ENCODE assay signal across 9 mouse cellular contexts in genomic region chr13:20093307-20094045, GRCm38 (mm10). TPM values are rescaled to one million over a fixed set of nuclear protein-coding genes. Genes with fewer than 3 reads are reported as not detected.
DNase-seq lines count a peak whose midpoint lies in the region; ATAC-seq and TF ChIP-seq lines count a peak whose summit lies in the region.
"Had no signal": no experiment of that assay in that cellular context is flagged by ENCODE, and none has a peak within 500 bp of the region (broad histone marks: within the 10 kb centered on the region; RNA-seq: fewer than 3 reads in every experiment).

No protein-coding gene starts in this region.

- TF ChIP-seq POLR2A in lung, adult 2 months (IDR thresholded peaks at IDR 0.05; ENCODE audit: borderline replicate concordance, extremely low read depth, low read depth, low read length) = no peak

- 58% methylated on average over 19 of the region's 19 CpGs for WGBS in heart, embryonic 12.5 days
- 19% methylated on average over 19 of the region's 19 CpGs for WGBS in lung, adult 2 months

- H3K27me3 ChIP-seq in heart, embryonic 12.5 days (replicated peaks) = 0 out of 2 replicates have a peak, but pooled peaks cover 3% of the 10 kb centered on the region

- H3K27ac ChIP-seq in gastrocnemius, adult 2 months = peak overlapping the region; percentile 50
- H3K27ac ChIP-seq in heart, embryonic 12.5 days (ENCODE audit: poor library complexity, severe bottlenecking) = 0 out of 2 replicates have a peak overlapping the region, but pooled peaks have one; percentile 7

- H3K4me3 ChIP-seq in gastrocnemius, adult 2 months = peak overlapping the region; percentile 24
- H3K4me3 ChIP-seq in heart, embryonic 12.5 days = no peak overlapping the region
- H3K4me3 ChIP-seq in lung, adult 2 months (replicated peaks; ENCODE audit: extremely low read depth, low read depth, low read length) = no peak overlapping the region

- peaks cover 18% of the 10 kb centered on the region for H3K4me1 ChIP-seq in heart, embryonic 12.5 days (replicated peaks)
- peaks cover 35% of the 10 kb centered on the region for H3K4me1 ChIP-seq in lung, adult 2 months (ENCODE audit: control insufficient read depth, insufficient read depth, low read length)

- 0 out of 2 replicates have a peak, but pooled peaks have one; percentile 14 for ATAC-seq in heart, embryonic 12.5 days (ENCODE audit: insufficient number of reproducible peaks, low FRiP score)

- H3K4me2 ChIP-seq in heart, embryonic 12.5 days = peak overlapping the region; percentile 14

- peak; percentile 27; the same call in 1 of the 2 replicates for TF ChIP-seq CTCF in gastrocnemius, adult 2 months (IDR thresholded peaks at IDR 0.05)
- TF ChIP-seq CTCF in lung, adult 2 months (IDR thresholded peaks at IDR 0.05; ENCODE audit: insufficient read depth, low read length) = peak; percentile 34; the same call in 1 of the 2 replicates

- no peaks in the 10 kb centered on the region for H3K9me3 ChIP-seq in heart, embryonic 12.5 days (replicated peaks)

- intact Hi-C loops in gastrocnemius, adult 2 months (cut with DNase I) = loop anchor here (5.0 kb wide), 2 partner anchors 94 to 179 kb away; no protein-coding TSS in a partner anchor

- no peaks in the 10 kb centered on the region for H3K36me3 ChIP-seq in heart, embryonic 12.5 days
- H3K36me3 ChIP-seq: G1E had no signal

- peak; percentile 48 for DNase-seq in gastrocnemius, adult 2 months
- no peak for DNase-seq in gastrocnemius, postnatal 4 days (ENCODE audit: low spot score in 2 of 2)
- DNase-seq in CD8-positive naive resting alpha-beta T cell, adult 2 months (ENCODE audit: low read depth in 2 of 2, low spot score in 2 of 2) = peak; percentile 63 to 80
- DNase-seq in lung, adult 2 months = peak; percentile 46
- DNase-seq in thymus, adult 18-20 months = peak; percentile 71 to 83
- DNase-seq in right cerebral cortex, postnatal 36 days (ENCODE audit: low spot score in 2 of 2) = no peak
- no peak for DNase-seq in adrenal gland, adult 18-20 months (ENCODE audit: low spot score in 2 of 2)

- no peak overlapping the region for H3K9ac ChIP-seq in heart, embryonic 12.5 days

RNA-seq across cellular contexts. Expression of gene Elmo1, which starts 3.1 kb away (rescaled TPM):
- total RNA-seq in gastrocnemius, adult 2 months (2021) = 1 to 10 TPM; 4.1 to 4.3 TPM
- 10 to 100 TPM; 23.6 to 27.7 TPM for total RNA-seq in gastrocnemius, postnatal 4 days (2021)
- polyA plus RNA-seq in heart, embryonic 12.5 days (2016; fragmentation: Nextera tagmentation; extraction: Ambion mirVana) = 8.8 and 9.4 TPM in 2 replicates
- 24.2 and 28.3 TPM in 2 replicates for polyA plus RNA-seq in lung, adult 2 months (2012; rRNA removed)
- 10 to 100 TPM in 1 of 2 experiments, 1 to 10 TPM in 1; 8.9 to 14.4 TPM for total RNA-seq in adrenal gland, adult 18-20 months (2021)
- polyA plus RNA-seq: G1E had no signal

Comparison
In these comparisons a context has a peak if more than half of its experiments do, and no peak if none do; other contexts are left out.
1. DNase-seq: peak in gastrocnemius, adult 2 months (single experiment), CD8-positive naive resting alpha-beta T cell, adult 2 months (2 of 2), lung, adult 2 months (single experiment) and thymus, adult 18-20 months (2 of 2); none in gastrocnemius, postnatal 4 days (0 of 2), right cerebral cortex, postnatal 36 days (0 of 2) and adrenal gland, adult 18-20 months (0 of 2).